Mouse (Mus musculus): ENCODE results near the gene Erg.

DNA sequence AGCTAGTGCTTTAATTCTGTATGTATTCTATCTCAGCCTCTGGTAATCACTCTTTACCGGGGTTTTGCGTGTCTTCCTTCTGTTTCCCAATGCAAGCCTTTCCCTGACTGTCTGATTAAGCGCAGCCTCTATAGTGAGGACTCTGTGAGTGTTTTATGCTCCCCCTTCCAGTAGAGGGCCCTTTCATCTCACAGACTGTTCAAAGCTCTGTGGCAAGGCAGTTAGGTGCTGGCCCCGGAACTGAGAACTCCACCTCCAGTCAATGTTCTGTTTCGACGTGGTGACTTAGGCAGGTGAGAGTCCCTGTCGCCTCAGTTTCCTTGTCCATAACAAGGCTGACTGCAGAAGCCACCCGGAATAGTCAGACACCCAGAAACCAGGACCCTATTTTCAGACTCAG lies 244.4 kb downstream of the Erg start:
- TF ChIP-seq POLR2A (IDR thresholded peaks at IDR 0.05; ENCODE audit: borderline replicate concordance, low read depth, low read length) (no peak), CTCF (IDR thresholded peaks at IDR 0.05; ENCODE audit: low read depth, low read length) (no peak)
